9 mouse cellular contexts compared by ENCODE assay signal in genomic region chr10:52216797-52217563, GRCm38 (mm10). TPM values are rescaled to one million over a fixed set of nuclear protein-coding genes. Genes with fewer than 3 reads are reported as not detected.
DNase-seq lines count a peak whose midpoint lies in the region; ATAC-seq and TF ChIP-seq lines count a peak whose summit lies in the region.
"Had no signal": no experiment of that assay in that cellular context is flagged by ENCODE, and none has a peak within 500 bp of the region (broad histone marks: within the 10 kb centered on the region; RNA-seq: fewer than 3 reads in every experiment).

No protein-coding gene starts in this region.

- WGBS in embryonic facial prominence, embryonic 11.5 days = 25% methylated on average over 7 of the region's 7 CpGs
- 26% methylated on average over 7 of the region's 7 CpGs for WGBS in hindbrain, embryonic 10.5 days

- H3K4me2 ChIP-seq in embryonic facial prominence, embryonic 11.5 days (ENCODE audit: low read depth, low read length) = no peak overlapping the region

- H3K79me2 ChIP-seq in C2C12 (ENCODE audit: control insufficient read depth, insufficient read depth) = no peaks in the 10 kb centered on the region

- no peak overlapping the region for H3K9ac ChIP-seq in embryonic facial prominence, embryonic 11.5 days (replicated peaks; ENCODE audit: low read length)

- peak; percentile 73 for DNase-seq in adrenal gland, postnatal 10 days
- peak; percentile 70 for DNase-seq in embryonic facial prominence, embryonic 11.5 days (ENCODE audit: low spot score)
- DNase-seq in hindbrain, embryonic 10.5 days (ENCODE audit: low spot score) = peak; percentile 51
- peak; percentile 60 for DNase-seq in layer of hippocampus, adult 2 months (ENCODE audit: low spot score in 2 of 2)
- DNase-seq in lung, postnatal 14 days = peak; percentile 74
- peak; percentile 71 for DNase-seq in retina, embryonic 14.5 days (ENCODE audit: low spot score)
- DNase-seq in urinary bladder, postnatal 10 days (ENCODE audit: low spot score) = peak; percentile 21

- no peak overlapping the region for H3ac ChIP-seq in C2C12 (ENCODE audit: control insufficient read depth, insufficient read length, low read depth)

- no peaks in the 10 kb centered on the region for H3K9me3 ChIP-seq in embryonic facial prominence, embryonic 11.5 days (replicated peaks; ENCODE audit: control insufficient read depth, low read length)
- H3K9me3 ChIP-seq in hindbrain, embryonic 10.5 days = no peaks in the 10 kb centered on the region

- no peak overlapping the region for H3K4me3 ChIP-seq in C2C12 (ENCODE audit: insufficient read depth, poor library complexity, severe bottlenecking)
- H3K4me3 ChIP-seq in embryonic facial prominence, embryonic 11.5 days (ENCODE audit: low read depth, low read length) = no peak overlapping the region
- H3K4me3 ChIP-seq in hindbrain, embryonic 10.5 days = no peak overlapping the region
- no peak overlapping the region for H3K4me3 ChIP-seq in layer of hippocampus, adult 2 months

- no peak overlapping the region for H3K27ac ChIP-seq in embryonic facial prominence, embryonic 11.5 days (replicated peaks; ENCODE audit: low read depth, low read length)
- no peak overlapping the region for H3K27ac ChIP-seq in hindbrain, embryonic 10.5 days
- no peak overlapping the region for H3K27ac ChIP-seq in layer of hippocampus, adult 2 months
- H3K27ac ChIP-seq: macrophage had no signal

- H3K36me3 ChIP-seq in C2C12 (ENCODE audit: control insufficient read depth, insufficient read depth) = no peaks in the 10 kb centered on the region
- no peaks in the 10 kb centered on the region for H3K36me3 ChIP-seq in embryonic facial prominence, embryonic 11.5 days (replicated peaks; ENCODE audit: control insufficient read depth, insufficient read depth, low read depth, low read length)
- no peaks in the 10 kb centered on the region for H3K36me3 ChIP-seq in hindbrain, embryonic 10.5 days

- peak; percentile 77 for TF ChIP-seq CTCF in C2C12 (IDR thresholded peaks at IDR 0.05; ENCODE audit: control insufficient read depth, insufficient read depth, insufficient read length)
- TF ChIP-seq CTCF in layer of hippocampus, adult 2 months (conservative IDR thresholded peaks at IDR 0.05) = peak; percentile 89

- H3K27me3 ChIP-seq in C2C12 (ENCODE audit: control insufficient read depth, insufficient read depth, insufficient read length) = no peaks in the 10 kb centered on the region
- H3K27me3 ChIP-seq in embryonic facial prominence, embryonic 11.5 days (ENCODE audit: control insufficient read depth, insufficient read depth, low read length) = no peaks in the 10 kb centered on the region
- no peaks in the 10 kb centered on the region for H3K27me3 ChIP-seq in hindbrain, embryonic 10.5 days (ENCODE audit: insufficient read depth, poor library complexity, severe bottlenecking)

- no peaks in the 10 kb centered on the region for H3K79me3 ChIP-seq in C2C12 (ENCODE audit: low read depth)

- no peak for ATAC-seq in embryonic facial prominence, embryonic 11.5 days (replicated peaks; ENCODE audit: insufficient number of reproducible peaks, low FRiP score, low TSS enrichment, low read depth)

- H3K4me1 ChIP-seq in embryonic facial prominence, embryonic 11.5 days (ENCODE audit: control insufficient read depth, insufficient read depth, low read length) = no peaks in the 10 kb centered on the region
- no peaks in the 10 kb centered on the region for H3K4me1 ChIP-seq in hindbrain, embryonic 10.5 days (replicated peaks)

TF ChIP-seq in C2C12, 6 proteins besides CTCF, POLR2A, EP300 and RAD21:
- TF ChIP-seq USF1 (IDR thresholded peaks at IDR 0.05; ENCODE audit: low read depth) (no peak), MYOG (IDR thresholded peaks at IDR 0.05; ENCODE audit: control insufficient read depth, extremely low read depth, insufficient read length) (no peak), MAX (IDR thresholded peaks at IDR 0.05) (no peak), CEBPB (IDR thresholded peaks at IDR 0.05; ENCODE audit: low read depth) (no peak), FOSL1 (IDR thresholded peaks at IDR 0.05; ENCODE audit: insufficient read depth, low read length, poor library complexity, severe bottlenecking) (no peak)

RNA-seq across cellular contexts. Expression of gene Dcbld1, which starts 16.4 kb away (rescaled TPM):
- polyA plus RNA-seq in C2C12 (2012; fragmentation: generic; extraction: Trizol) = 5.6 TPM
- total RNA-seq in adrenal gland, postnatal 10 days (2021) = 1 to 10 TPM; 6.8 to 7.0 TPM
- polyA plus RNA-seq in embryonic facial prominence, embryonic 11.5 days (2014; fragmentation: Nextera tagmentation; extraction: Ambion mirVana) = 20.9 and 21.3 TPM in 2 replicates
- 20.0 and 22.6 TPM in 2 replicates for polyA plus RNA-seq in hindbrain, embryonic 10.5 days (2016; fragmentation: Nextera tagmentation; extraction: Ambion mirVana)
- total RNA-seq in layer of hippocampus, adult 2 months (2021) = 1 to 10 TPM; 6.1 to 6.8 TPM

RNA-seq across cellular contexts. Expression of gene Ros1, which starts 21.9 kb away (rescaled TPM):
- not detected for polyA plus RNA-seq in C2C12 (2012; fragmentation: generic; extraction: Trizol)
- under 1 TPM in 1 of 2 experiments, not detected in 1; 0.09 TPM for total RNA-seq in adrenal gland, postnatal 10 days (2021)
- not detected in 2 replicates for polyA plus RNA-seq in embryonic facial prominence, embryonic 11.5 days (2014; fragmentation: Nextera tagmentation; extraction: Ambion mirVana)
- 0.04 TPM in 1 of 2 replicates, not detected in the other for polyA plus RNA-seq in hindbrain, embryonic 10.5 days (2016; fragmentation: Nextera tagmentation; extraction: Ambion mirVana)
- not detected for total RNA-seq in layer of hippocampus, adult 2 months (2021)
- polyA plus RNA-seq: macrophage had no signal

Comparison
In these comparisons a context has a peak if more than half of its experiments do, and no peak if none do; other contexts are left out.
1. DNase-seq: peak in every context shown above with its lines; median percentile 74 in lung, postnatal 14 days; 73 in adrenal gland, postnatal 10 days; 71 in retina, embryonic 14.5 days; 70 in embryonic facial prominence, embryonic 11.5 days; 60 in layer of hippocampus, adult 2 months; 51 in hindbrain, embryonic 10.5 days; 21 in urinary bladder, postnatal 10 days.